ENCODE assay signal across 8 mouse cellular contexts in genomic region chr13:38037811-38038210, GRCm38 (mm10). TPM values are rescaled to one million over a fixed set of nuclear protein-coding genes. Genes with fewer than 3 reads are reported as not detected.
DNase-seq lines count a peak whose midpoint lies in the region; ATAC-seq and TF ChIP-seq lines count a peak whose summit lies in the region.

No protein-coding gene starts in this region.

- H3K4me3 ChIP-seq in MEL (ENCODE audit: control insufficient read depth in 1 of 2, insufficient read depth in 1 of 2, low read depth in 2 of 2, low read length in 2 of 2): peak overlapping the region; percentile 76 to 87
- H3K4me3 ChIP-seq in intestine, embryonic 16.5 days (ENCODE audit: low read length): peak overlapping the region; percentile 75
- peak overlapping the region; percentile 96 for H3K4me3 ChIP-seq in megakaryocyte, embryonic 14.5 days (replicated peaks)

- H3K9ac ChIP-seq in MEL (ENCODE audit: control insufficient read depth, low read depth, low read length, poor library complexity, severe bottlenecking): peak overlapping the region; percentile 88
- H3K9ac ChIP-seq in intestine, embryonic 16.5 days (ENCODE audit: low read depth, low read length): peak overlapping the region; percentile 84

- peak; percentile 9; the same call in 1 of the 2 replicates for ATAC-seq in erythroblast, adult 5-6 weeks (replicated peaks; ENCODE audit: low FRiP score, poor library complexity, severe bottlenecking)
- ATAC-seq in intestine, embryonic 16.5 days: no peak

- DNase-seq in cerebellum, adult 18-20 months: peak; percentile 3 to 18
- no peak for DNase-seq in cerebellum, postnatal 4 days (ENCODE audit: low spot score in 2 of 2)
- peak; percentile 41 for DNase-seq in MEL (ENCODE audit: low read depth, low spot score)
- no peak for DNase-seq in retina, postnatal 1 day
- DNase-seq in gastrocnemius, postnatal 4 days (ENCODE audit: low spot score in 2 of 2): no peak

- no peak for TF ChIP-seq CTCF in MEL (IDR thresholded peaks at IDR 0.05 in 2 of 3, conservative IDR thresholded peaks at IDR 0.05 in 1 of 3; ENCODE audit: control insufficient read depth in 1 of 3, insufficient read depth in 1 of 3, low read depth in 2 of 3, low read length in 3 of 3, poor library complexity in 1 of 3, severe bottlenecking in 1 of 3)

- peaks cover 12 to 20% of the 10 kb centered on the region in 2 experiments for H3K36me3 ChIP-seq in MEL (ENCODE audit: control insufficient read depth in 1 of 2, insufficient read depth in 2 of 2, low read length in 2 of 2)
- H3K36me3 ChIP-seq in intestine, embryonic 16.5 days (ENCODE audit: control insufficient read depth, insufficient read depth, low read length): peaks cover 13% of the 10 kb centered on the region
- peaks cover 40% of the 10 kb centered on the region for H3K36me3 ChIP-seq in megakaryocyte, embryonic 14.5 days (replicated peaks; ENCODE audit: low read length)

- TF ChIP-seq POLR2A in MEL (IDR thresholded peaks at IDR 0.05; ENCODE audit: control insufficient read depth in 1 of 2, insufficient read depth in 1 of 2, low read depth in 1 of 2, low read length in 2 of 2, poor library complexity in 1 of 2): no peak

- no peaks in the 10 kb centered on the region for H3K9me3 ChIP-seq in MEL (replicated peaks; ENCODE audit: insufficient read depth, low read length)
- H3K9me3 ChIP-seq in intestine, embryonic 16.5 days (ENCODE audit: control insufficient read depth, low read length): no peaks in the 10 kb centered on the region
- H3K9me3 ChIP-seq in megakaryocyte, embryonic 14.5 days: no peaks in the 10 kb centered on the region

- H3K27me3 ChIP-seq in MEL (ENCODE audit: control insufficient read depth in 1 of 2, insufficient read depth in 2 of 2, low read length in 2 of 2): no peaks in the 10 kb centered on the region
- H3K27me3 ChIP-seq in intestine, embryonic 16.5 days (replicated peaks; ENCODE audit: control insufficient read depth, insufficient read depth, low read length): no peaks in the 10 kb centered on the region
- H3K27me3 ChIP-seq in megakaryocyte, embryonic 14.5 days (replicated peaks): no peaks in the 10 kb centered on the region

- H3K4me1 ChIP-seq in MEL (ENCODE audit: control insufficient read depth in 1 of 2, insufficient read depth in 2 of 2, low read length in 2 of 2): peaks cover 2 to 9% of the 10 kb centered on the region in 2 experiments; a peak in 3 of 4 replicates
- H3K4me1 ChIP-seq in intestine, embryonic 16.5 days (ENCODE audit: control insufficient read depth, insufficient read depth, low read length): peaks cover 14% of the 10 kb centered on the region
- peaks cover 49% of the 10 kb centered on the region for H3K4me1 ChIP-seq in megakaryocyte, embryonic 14.5 days

- no peak for TF ChIP-seq EP300 in MEL (IDR thresholded peaks at IDR 0.05; ENCODE audit: low read depth in 1 of 2, low read length in 2 of 2)

- H3K4me2 ChIP-seq in intestine, embryonic 16.5 days (ENCODE audit: low read depth, low read length): peak overlapping the region; percentile 67

- TF ChIP-seq RAD21 in MEL (IDR thresholded peaks at IDR 0.05; ENCODE audit: low read depth, low read length): no peak

- WGBS in intestine, embryonic 16.5 days: 35% methylated on average over 12 of the region's 12 CpGs

- no peak overlapping the region for H3K27ac ChIP-seq in MEL (ENCODE audit: control insufficient read depth, low read depth, low read length)
- no peak overlapping the region for H3K27ac ChIP-seq in intestine, embryonic 16.5 days (ENCODE audit: low read length)

- H3K79me2 ChIP-seq in MEL (ENCODE audit: control insufficient read depth, insufficient read depth, low read length, poor library complexity): peaks cover 31% of the 10 kb centered on the region

TF ChIP-seq in MEL, 35 proteins besides CTCF, POLR2A, EP300 and RAD21:
- TF ChIP-seq TCF12 (IDR thresholded peaks at IDR 0.05; ENCODE audit: low read depth, low read length): no peak
- TF ChIP-seq ZC3H11A (IDR thresholded peaks at IDR 0.05; ENCODE audit: low read depth, low read length): no peak
- TF ChIP-seq GABPA (IDR thresholded peaks at IDR 0.05; ENCODE audit: low read depth, low read length): no peak
- TF ChIP-seq CHD1 (IDR thresholded peaks at IDR 0.05; ENCODE audit: low read depth, low read length): no peak
- no peak for TF ChIP-seq E2F4 (IDR thresholded peaks at IDR 0.05; ENCODE audit: borderline replicate concordance, low read depth, low read length)
- TF ChIP-seq HCFC1 (IDR thresholded peaks at IDR 0.05; ENCODE audit: low read depth, low read length): no peak
- no peak for TF ChIP-seq GATA1 (IDR thresholded peaks at IDR 0.05; ENCODE audit: low read depth, low read length)
- no peak for TF ChIP-seq BHLHE40 (IDR thresholded peaks at IDR 0.05; ENCODE audit: borderline replicate concordance, low read depth, low read length)
- no peak for TF ChIP-seq TAL1 (IDR thresholded peaks at IDR 0.05; ENCODE audit: low read length)
- TF ChIP-seq ZKSCAN1 (IDR thresholded peaks at IDR 0.05; ENCODE audit: low read depth, low read length): no peak
- no peak for TF ChIP-seq NRF1 (IDR thresholded peaks at IDR 0.05; ENCODE audit: insufficient read depth, low read depth, low read length, poor library complexity, severe bottlenecking)
- TF ChIP-seq MAX (IDR thresholded peaks at IDR 0.05; ENCODE audit: low read length): no peak
TF ChIP-seq in MEL: peak in this region for 0.

RNA-seq across cellular contexts. Expression of gene Cage1, which starts 0.9 kb away (rescaled TPM):
- total RNA-seq in MEL (2012; rRNA removed): 1.0 and 1.1 TPM in 2 replicates
- polyA plus RNA-seq in MEL (2012; ENCODE audit: insufficient read depth in 1 of 2, insufficient read length in 2 of 2, low read depth in 1 of 2, low replicate concordance in 2 of 2, missing spikeins in 1 of 2): under 1 TPM in 1 of 2 experiments, not detected in 1; 0.78 TPM
- total RNA-seq in erythroblast, adult 5-6 weeks (2015; ENCODE audit: low replicate concordance): 0.58 TPM in 1 of 2 replicates, not detected in the other
- 1.0 and 3.6 TPM in 2 replicates for total RNA-seq in erythroblast, adult 5-6 weeks (2017; ENCODE audit: low replicate concordance)
- polyA plus RNA-seq in intestine, embryonic 16.5 days (2015; fragmentation: Nextera tagmentation; extraction: Ambion mirVana): 0.89 and 0.93 TPM in 2 replicates
- not detected in 2 replicates for polyA plus RNA-seq in megakaryocyte, embryonic 14.5 days (2012; ENCODE audit: insufficient read depth, low replicate concordance)
- total RNA-seq in gastrocnemius, postnatal 4 days (2021): 1 to 10 TPM; 1.5 to 2.3 TPM

RNA-seq across cellular contexts. Expression of gene Riok1, which starts 1.0 kb away (rescaled TPM):
- 37.6 and 43.7 TPM in 2 replicates for total RNA-seq in MEL (2012; rRNA removed)
- polyA plus RNA-seq in MEL (2012; ENCODE audit: insufficient read depth in 1 of 2, insufficient read length in 2 of 2, low read depth in 1 of 2, low replicate concordance in 2 of 2, missing spikeins in 1 of 2): 10 to 100 TPM in 1 of 2 experiments, not detected in 1; 40.5 TPM
- total RNA-seq in erythroblast, adult 5-6 weeks (2015; ENCODE audit: low replicate concordance): 23.8 and 29.8 TPM in 2 replicates
- 38.7 and 46.4 TPM in 2 replicates for total RNA-seq in erythroblast, adult 5-6 weeks (2017; ENCODE audit: low replicate concordance)
- 33.3 and 37.7 TPM in 2 replicates for polyA plus RNA-seq in intestine, embryonic 16.5 days (2015; fragmentation: Nextera tagmentation; extraction: Ambion mirVana)
- 7.2 and 7.7 TPM in 2 replicates for polyA plus RNA-seq in megakaryocyte, embryonic 14.5 days (2012; ENCODE audit: insufficient read depth, low replicate concordance)
- total RNA-seq in gastrocnemius, postnatal 4 days (2021): 10 to 100 TPM; 22.5 to 27.0 TPM

RNA-seq across cellular contexts. Expression of gene Ssr1, which starts 43.8 kb away (rescaled TPM):
- 76.7 and 77.2 TPM in 2 replicates for total RNA-seq in MEL (2012; rRNA removed)
- polyA plus RNA-seq in MEL (2012; ENCODE audit: insufficient read depth in 1 of 2, insufficient read length in 2 of 2, low read depth in 1 of 2, low replicate concordance in 2 of 2, missing spikeins in 1 of 2): 100 to 1,000 TPM in 1 of 2 experiments, 10 to 100 TPM in 1; 30.9 to 104 TPM
- 37.0 and 44.4 TPM in 2 replicates for total RNA-seq in erythroblast, adult 5-6 weeks (2015; ENCODE audit: low replicate concordance)
- 37.4 and 46.7 TPM in 2 replicates for total RNA-seq in erythroblast, adult 5-6 weeks (2017; ENCODE audit: low replicate concordance)
- polyA plus RNA-seq in intestine, embryonic 16.5 days (2015; fragmentation: Nextera tagmentation; extraction: Ambion mirVana): 126 and 129 TPM in 2 replicates
- 3.7 and 29.4 TPM in 2 replicates for polyA plus RNA-seq in megakaryocyte, embryonic 14.5 days (2012; ENCODE audit: insufficient read depth, low replicate concordance)
- total RNA-seq in gastrocnemius, postnatal 4 days (2021): 100 to 1,000 TPM in 1 of 2 experiments, 10 to 100 TPM in 1; 98.4 to 104 TPM

Comparison
In these comparisons a context has a peak if more than half of its experiments do, and no peak if none do; other contexts are left out.
1. DNase-seq: peak in cerebellum, adult 18-20 months (2 of 2) and MEL (single experiment); none in cerebellum, postnatal 4 days (0 of 2), retina, postnatal 1 day (single experiment) and gastrocnemius, postnatal 4 days (0 of 2).
2. Peak in every context shown above with its lines, with median percentiles within 50 percentile points of each other: H3K4me3 ChIP-seq.